Mouse (Mus musculus): ENCODE data around the gene Gga3.

Gene Gga3

DNA sequence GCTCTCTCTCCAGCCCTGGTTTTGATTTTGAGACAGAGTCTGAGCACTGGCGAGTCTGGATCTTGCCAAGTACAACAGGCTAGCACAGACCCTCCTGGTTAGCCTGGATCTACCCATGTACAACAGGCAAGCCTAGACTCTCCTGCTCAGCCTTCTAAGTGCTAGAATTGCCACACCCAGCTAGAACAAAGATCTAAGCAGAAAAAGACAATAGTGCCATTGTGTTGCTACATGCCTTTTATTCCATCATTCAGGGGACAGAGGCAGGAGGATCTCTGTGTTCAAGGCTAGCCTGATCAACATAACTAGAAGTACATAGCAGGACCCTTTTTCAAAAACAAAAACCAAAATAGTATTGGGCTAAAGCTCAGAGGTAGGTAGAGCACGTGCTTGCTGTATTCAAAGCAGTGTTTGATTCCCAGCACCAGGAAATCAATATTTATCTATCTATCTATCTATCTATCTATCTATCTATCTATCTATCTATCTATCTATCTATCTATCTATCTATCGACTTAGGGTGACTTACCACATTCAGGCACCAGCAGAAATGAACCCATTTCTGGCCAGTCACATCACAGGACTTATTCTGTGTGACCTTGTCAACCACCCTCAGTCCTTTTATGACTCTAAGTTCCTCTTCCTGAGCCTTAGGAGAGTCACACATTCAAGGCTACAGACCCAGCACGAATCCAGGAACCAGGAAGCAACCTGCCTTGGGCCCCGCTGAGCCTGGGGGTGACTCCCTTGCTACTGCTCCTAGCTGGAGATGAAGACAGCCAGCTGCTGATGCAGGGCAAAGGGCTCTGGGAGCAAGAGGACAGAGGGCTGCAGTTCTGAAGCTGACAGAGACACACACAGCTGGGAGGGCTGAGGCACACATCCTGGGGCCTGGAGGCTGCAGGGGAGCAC lies 34.9 kb upstream of the Gga3 start:
- CTCF ChIA-PET, result interaction anchor here (0.5 to 9.0 kb wide), 13 partner anchors 7 to 384 kb away, joined by 3 to 93 read pairs (median 3); partner anchors contain the start of genes Mif4gd (in 3 of the 4) and Slc25a19 (in 2 of the 4)
- POLR2A ChIA-PET, result interaction anchor here (0.5 to 9.4 kb wide), 46 partner anchors 8 to 470 kb away, joined by 3 to 95 read pairs (median 3); partner anchors contain the start of genes Slc25a19 (in 4 of the 4), Grb2 (in 2 of the 4), Mif4gd (in 2 of the 4) and Caskin2 (in 1 of the 4)

DNA sequence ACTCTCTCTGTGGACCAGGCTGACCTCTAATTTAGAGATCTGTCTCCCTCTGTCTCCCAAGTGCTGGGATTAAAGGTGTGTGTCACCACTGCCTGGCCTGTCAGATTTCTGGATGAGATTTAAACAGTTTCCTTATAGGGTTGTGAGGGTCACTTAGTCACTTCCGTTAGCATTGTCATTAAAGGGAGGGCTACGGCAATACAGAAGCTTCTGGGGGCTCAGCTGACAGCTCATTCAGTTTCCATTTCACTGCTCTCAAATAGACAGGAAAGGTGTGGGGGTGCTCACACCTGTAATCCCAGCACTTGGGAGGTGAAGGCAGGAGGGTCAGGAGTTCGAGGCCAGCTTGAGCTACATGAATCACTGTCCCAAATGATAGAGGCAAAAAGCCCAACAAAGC lies 33.1 kb upstream of the Gga3 start:
- CTCF ChIA-PET, result interaction anchor here in 3 of 4 experiments (0.6 to 1.6 kb wide), 5 partner anchors 9 to 222 kb away, joined by 3 to 17 read pairs (median 4); partner anchors contain the start of gene Slc25a19 (in 3 of the 3)
- POLR2A ChIA-PET, result interaction anchor here (0.5 to 9.4 kb wide), 11 partner anchors 8 to 339 kb away, joined by 3 to 90 read pairs (median 5); partner anchors contain the start of genes Slc25a19 (in 3 of the 4), Grb2 (in 1 of the 4) and Mif4gd (in 1 of the 4)

DNA sequence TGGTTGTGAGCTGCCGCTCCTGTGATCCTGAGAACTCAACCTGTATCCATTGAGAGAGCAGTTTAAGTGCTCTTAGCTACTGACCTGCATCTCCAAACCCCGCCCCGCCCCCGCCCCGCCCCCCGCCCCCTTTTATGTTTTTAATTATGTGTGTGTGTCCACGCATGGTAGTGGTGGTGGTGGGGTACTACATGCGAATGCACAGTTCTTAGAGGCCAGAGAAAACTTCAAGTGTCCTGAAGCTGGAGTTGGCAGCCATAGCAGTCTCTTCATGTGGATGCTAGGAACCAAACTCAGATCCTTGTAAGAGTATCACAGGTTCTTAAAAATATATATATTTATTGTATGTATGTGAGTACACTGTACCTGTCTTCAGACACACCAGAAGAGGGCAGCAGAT lies 31.6 kb upstream of the Gga3 start:
- ChIA-PET CTCF (interaction anchor here in 3 of 4 experiments (0.6 to 8.7 kb wide), 10 partner anchors 8 to 902 kb away, joined by 3 to 93 read pairs (median 4); partner anchors contain the start of gene Mif4gd (in 1 of the 3)), POLR2A (interaction anchor here in 3 of 4 experiments (0.9 to 5.3 kb wide), 6 partner anchors 14 to 73 kb away, joined by 3 to 30 read pairs (median 4); partner anchors contain the start of genes Grb2 (in 1 of the 3) and Mif4gd (in 1 of the 3))

DNA sequence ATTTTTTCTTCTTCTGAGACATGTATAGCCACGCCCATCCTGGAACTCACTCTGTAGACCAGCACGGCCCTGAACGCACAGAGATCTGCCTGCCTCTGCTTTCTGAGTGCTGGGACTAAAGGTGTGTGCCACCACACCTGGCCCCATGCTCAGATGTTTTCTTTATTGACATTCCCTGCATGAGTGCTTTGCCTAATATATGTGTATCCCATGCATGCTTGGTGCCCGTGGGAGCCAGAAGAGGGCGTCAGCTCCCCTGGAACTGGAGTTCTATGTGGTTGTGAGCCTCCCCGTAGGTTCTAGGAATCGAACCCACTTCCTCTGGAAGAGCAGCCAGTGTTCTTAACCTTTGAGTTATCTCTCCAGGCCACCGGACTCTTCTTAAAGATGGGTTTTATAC lies 31.2 kb upstream of the Gga3 start:
- POLR2A ChIA-PET, result interaction anchor here in 3 of 4 experiments (0.9 to 8.6 kb wide), 10 partner anchors 7 to 121 kb away, joined by 3 to 95 read pairs (median 4); partner anchors contain the start of genes Grb2 (in 1 of the 3), Jpt1 (in 1 of the 3) and Mif4gd (in 1 of the 3)
- CTCF ChIA-PET, result interaction anchor here in 3 of 4 experiments (0.6 to 8.7 kb wide), 8 partner anchors 8 to 297 kb away, joined by 3 to 93 read pairs (median 5); partner anchors contain the start of genes Grb2 (in 1 of the 3) and Mif4gd (in 1 of the 3)

DNA sequence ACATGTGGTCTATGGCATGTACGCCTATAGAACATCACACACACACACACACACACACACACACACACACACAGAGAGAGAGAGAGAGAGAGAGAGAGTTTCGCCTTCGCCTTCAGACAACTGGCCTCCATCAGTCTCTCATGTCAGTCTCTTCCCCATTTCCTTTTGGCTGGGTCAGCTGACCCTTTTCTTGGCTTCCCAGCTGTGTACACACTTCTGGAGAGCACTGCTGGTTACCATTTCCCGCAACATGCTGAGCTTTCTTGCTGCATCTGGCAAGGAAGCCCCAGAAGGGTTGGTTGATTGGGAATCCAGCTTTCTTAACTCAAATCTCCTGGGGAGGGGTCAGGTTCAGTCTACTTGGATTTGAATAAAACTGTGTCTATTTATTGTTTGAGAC lies 30.3 kb upstream of the Gga3 start:
- ChIA-PET CTCF (interaction anchor here in 2 of 4 experiments (0.7 to 8.7 kb wide), 4 partner anchors 9 to 471 kb away, joined by 3 to 93 read pairs (median 5); partner anchors contain the start of genes Grb2 (in 1 of the 2) and Slc9a3r1 (in 1 of the 2)), POLR2A (interaction anchor here in 2 of 4 experiments (0.7 to 14.9 kb wide), 11 partner anchors 7 to 571 kb away, joined by 3 to 307 read pairs (median 5); partner anchors contain the start of genes Mif4gd (in 2 of the 2), Grb2 (in 1 of the 2) and Jpt1 (in 1 of the 2))

DNA sequence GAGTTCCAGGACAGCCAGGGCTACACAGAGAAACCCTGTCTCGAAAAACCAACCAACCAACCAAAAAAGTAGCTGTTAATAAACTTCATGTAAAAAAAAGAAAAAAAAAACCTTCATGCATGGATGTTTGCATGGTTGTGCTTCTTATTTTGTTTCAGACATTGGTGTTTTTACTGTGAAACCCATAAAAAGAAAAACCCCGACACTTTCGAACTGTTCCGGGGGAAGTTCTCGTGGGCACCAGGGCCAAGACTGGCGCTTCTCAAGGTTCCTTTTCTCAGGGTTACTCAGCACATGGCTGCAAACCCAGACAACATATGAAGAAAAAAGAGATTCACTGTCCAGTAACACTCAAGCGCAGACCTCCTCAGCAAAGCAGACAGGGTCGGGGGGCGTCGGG lies 29.0 kb upstream of the Gga3 start:
- CTCF ChIA-PET, result interaction anchor here (0.6 to 8.7 kb wide), 18 partner anchors 10 to 1696 kb away, joined by 3 to 93 read pairs (median 15); partner anchors contain the start of genes Mif4gd (in 2 of the 4), Caskin2 (in 1 of the 4), Grb2 (in 1 of the 4) and Tsen54 (in 1 of the 4)

DNA sequence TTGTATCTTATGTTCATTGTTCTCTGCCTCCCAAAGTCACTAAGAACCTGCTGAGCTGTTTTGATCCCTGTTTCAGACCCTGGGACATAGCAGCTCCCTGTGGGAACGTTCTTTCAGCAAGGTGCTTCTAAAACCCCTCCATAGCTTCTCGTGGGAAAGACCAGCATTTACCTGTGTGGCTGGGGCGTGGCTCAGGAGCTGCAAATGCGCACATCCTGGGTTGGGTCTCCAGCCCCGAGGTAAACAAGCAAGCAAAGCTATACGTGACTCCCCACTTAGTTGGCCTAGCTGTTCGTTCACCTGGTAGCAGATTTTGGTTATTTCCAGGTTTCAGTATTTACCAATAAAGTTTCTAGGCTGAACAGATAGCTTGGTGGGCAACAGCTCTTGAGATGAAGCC lies 28.4 kb upstream of the Gga3 start:
- POLR2A ChIA-PET, result interaction anchor here (0.5 to 14.9 kb wide), 53 partner anchors 9 to 1688 kb away, joined by 3 to 307 read pairs (median 5); partner anchors contain the start of genes Grb2 (in 4 of the 4), Mif4gd (in 3 of the 4), Jpt1 (in 2 of the 4) and Caskin2 (in 1 of the 4)
- CTCF ChIA-PET, result interaction anchor here (0.6 to 8.7 kb wide), 64 partner anchors 9 to 1697 kb away, joined by 3 to 93 read pairs (median 6); partner anchors contain the start of genes Caskin2 (in 3 of the 4), Grb2 (in 3 of the 4), Mif4gd (in 3 of the 4) and Tsen54 (in 2 of the 4)

More for the DNA sequence above, 29.0 kb upstream of the Gga3 start:
- POLR2A ChIA-PET, result interaction anchor here (0.6 to 14.9 kb wide), 21 partner anchors 9 to 470 kb away, joined by 3 to 307 read pairs (median 12); partner anchors contain the start of genes Grb2 (in 2 of the 4), Mif4gd (in 2 of the 4), Jpt1 (in 1 of the 4) and Slc9a3r1 (in 1 of the 4)

DNA sequence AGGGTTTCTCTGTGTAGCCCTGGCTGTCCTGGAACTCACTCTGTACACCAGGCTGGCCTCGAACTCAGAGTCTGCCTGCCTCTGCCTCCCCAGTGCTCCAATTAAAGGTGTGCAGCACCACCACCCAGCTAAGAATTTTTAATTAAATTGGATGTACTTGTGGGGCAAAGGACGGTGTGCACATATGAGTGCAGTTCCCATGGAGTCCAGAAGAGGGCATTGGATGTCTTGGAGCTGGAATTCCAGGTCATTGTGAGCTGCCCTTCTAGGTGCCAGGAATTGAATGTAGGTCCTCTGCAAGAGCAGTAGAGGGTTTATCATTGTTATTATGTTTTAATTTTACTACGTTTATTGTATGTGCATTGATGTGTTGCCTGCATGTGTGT lies 27.6 kb upstream of the Gga3 start:
- ChIA-PET CTCF (interaction anchor here (0.6 to 8.7 kb wide), 90 partner anchors 8 to 1419 kb away, joined by 3 to 93 read pairs (median 5); partner anchors contain the start of genes Caskin2 (in 3 of the 4), Grb2 (in 3 of the 4), Mif4gd (in 3 of the 4) and Tsen54 (in 2 of the 4)), POLR2A (interaction anchor here (0.5 to 14.9 kb wide), 68 partner anchors 10 to 1093 kb away, joined by 3 to 307 read pairs (median 4); partner anchors contain the start of genes Grb2 (in 3 of the 4), Mif4gd (in 3 of the 4), Jpt1 (in 2 of the 4) and Caskin2 (in 1 of the 4))

DNA sequence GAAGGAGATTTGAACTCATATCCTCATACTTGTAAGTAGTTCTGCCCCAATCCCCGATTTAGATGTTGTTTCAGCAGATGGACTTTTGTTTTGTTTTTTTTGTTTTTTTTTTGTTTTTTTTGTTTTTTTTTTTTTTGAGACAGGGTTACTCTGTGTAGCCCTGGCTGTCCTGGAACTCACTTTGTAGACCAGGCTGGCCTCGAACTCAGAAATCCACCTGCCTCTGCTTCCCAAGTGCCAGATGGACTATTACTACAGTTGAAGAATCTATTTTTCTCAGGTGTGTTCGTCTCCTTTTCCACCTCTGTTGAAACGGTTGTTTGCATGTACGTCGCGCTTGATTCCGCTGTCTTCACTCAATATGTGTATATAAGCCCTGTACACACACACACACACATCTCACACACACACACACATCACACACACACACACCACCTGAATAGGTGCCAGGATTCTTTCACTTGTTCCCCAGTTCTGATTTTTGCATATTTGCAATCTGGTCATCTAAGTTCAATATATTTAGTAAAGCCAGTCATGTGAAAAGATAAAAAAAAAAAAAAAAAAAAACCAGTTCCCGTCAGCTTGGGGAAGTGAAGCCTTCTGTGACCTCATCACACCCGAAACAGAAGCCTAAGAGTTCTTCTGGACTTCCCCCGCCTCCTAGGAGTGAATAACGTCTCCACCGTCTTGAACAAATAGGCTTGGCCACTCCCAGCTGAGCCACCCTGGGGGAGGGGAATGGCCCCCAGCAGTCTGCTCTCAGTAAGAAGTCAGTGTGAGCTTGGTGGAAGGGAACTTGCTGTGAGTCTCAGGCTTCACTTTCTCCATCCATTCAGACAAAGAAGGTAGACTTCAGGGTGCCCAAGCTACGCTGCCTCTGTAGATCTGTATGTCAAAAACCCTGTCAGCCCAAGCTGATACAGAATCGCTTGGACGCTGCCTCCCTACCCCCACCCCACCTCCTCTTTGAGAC lies 27.0 kb upstream of the Gga3 start:
- POLR2A ChIA-PET, result interaction anchor here (0.6 to 14.9 kb wide), 65 partner anchors 8 to 1093 kb away, joined by 3 to 307 read pairs (median 5); partner anchors contain the start of genes Grb2 (in 3 of the 4), Mif4gd (in 3 of the 4), Jpt1 (in 2 of the 4) and Caskin2 (in 1 of the 4)
- CTCF ChIA-PET, result interaction anchor here (0.5 to 8.7 kb wide), 85 partner anchors 8 to 1420 kb away, joined by 3 to 93 read pairs (median 5); partner anchors contain the start of genes Caskin2 (in 3 of the 4), Grb2 (in 3 of the 4), Mif4gd (in 3 of the 4) and Tsen54 (in 2 of the 4)

DNA sequence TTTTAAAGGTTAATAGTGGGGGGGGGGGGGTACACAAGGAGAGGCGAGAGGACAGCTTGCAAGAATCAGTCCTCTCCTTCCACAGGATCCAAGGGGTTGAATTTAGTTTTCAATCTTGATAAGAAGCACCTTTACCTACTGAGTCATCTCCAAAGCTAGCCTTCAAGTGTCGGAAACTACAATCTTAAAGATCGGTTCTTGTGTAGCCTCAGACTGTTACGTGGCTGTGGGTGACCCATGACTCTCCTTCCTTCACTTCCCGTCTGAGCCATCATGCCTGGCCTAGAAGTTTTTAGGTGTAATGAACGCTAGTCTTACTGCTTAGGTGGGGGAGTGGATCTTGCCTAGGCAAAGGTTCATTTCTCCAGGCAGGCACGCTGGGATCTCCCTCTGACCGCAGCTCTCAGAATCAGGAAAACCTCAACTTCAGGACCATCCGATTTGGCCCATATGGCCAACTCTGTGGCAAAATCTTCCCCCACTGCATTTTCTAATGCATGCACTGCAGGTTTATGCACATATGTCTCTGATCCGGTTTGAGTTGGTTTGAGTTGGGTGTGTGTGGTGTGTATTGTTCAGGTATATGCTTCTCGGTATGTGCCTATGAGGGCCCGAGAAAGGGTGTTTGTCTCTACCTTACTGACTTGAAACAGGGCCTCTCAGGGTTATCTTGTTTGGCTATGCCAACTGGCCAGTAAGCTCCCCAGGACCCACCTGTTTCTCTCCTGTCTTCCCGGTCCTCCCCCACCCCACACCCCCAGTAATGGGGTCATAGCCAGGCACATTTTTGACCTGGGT lies 26.1 kb upstream of the Gga3 start:
- ChIA-PET CTCF (interaction anchor here in 3 of 4 experiments (0.5 to 8.7 kb wide), 13 partner anchors 10 to 513 kb away, joined by 3 to 93 read pairs (median 6); partner anchors contain the start of genes Grb2 (in 1 of the 3) and Mif4gd (in 1 of the 3)), POLR2A (interaction anchor here (0.6 to 14.9 kb wide), 18 partner anchors 9 to 395 kb away, joined by 3 to 307 read pairs (median 4); partner anchors contain the start of gene Mif4gd (in 3 of the 4))

DNA sequence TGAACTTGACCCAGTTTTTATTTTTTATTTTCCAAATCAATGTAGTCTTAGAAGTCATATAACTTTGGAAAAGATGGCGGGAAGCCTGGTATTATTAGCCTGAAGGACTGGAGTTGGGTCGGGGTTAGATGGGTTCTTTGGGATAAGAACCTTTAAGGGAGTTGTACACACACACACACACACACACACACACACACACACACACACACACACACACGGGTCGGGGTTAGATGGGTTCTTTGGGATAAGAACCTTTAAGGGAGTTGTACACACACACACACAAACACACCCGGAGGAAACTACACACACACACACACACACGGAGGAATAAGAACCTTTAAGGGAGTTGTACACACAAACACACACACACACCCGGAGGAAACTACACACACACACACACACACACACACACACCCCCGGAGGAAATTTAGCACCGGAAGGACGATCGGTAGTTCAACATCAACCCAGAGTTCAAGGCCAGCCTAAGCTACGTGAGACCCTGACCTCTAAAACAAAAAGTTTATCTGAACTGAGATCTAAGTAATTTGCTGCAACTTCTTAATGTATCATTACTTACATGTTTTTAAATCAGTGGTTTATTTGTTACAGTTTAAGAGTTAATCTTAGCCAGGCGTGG lies 24.7 kb upstream of the Gga3 start:
- ChIA-PET CTCF (interaction anchor here (0.5 to 8.7 kb wide), 23 partner anchors 9 to 396 kb away, joined by 3 to 93 read pairs (median 4); partner anchors contain the start of genes Mif4gd (in 3 of the 4), Caskin2 (in 1 of the 4), Gga3 (in 1 of the 4) and Grb2 (in 1 of the 4)), POLR2A (interaction anchor here (0.5 to 14.9 kb wide), 62 partner anchors 8 to 760 kb away, joined by 3 to 307 read pairs (median 4); partner anchors contain the start of genes Jpt1 (in 3 of the 4), Mif4gd (in 3 of the 4), Grb2 (in 2 of the 4) and Sumo2 (in 2 of the 4))

DNA sequence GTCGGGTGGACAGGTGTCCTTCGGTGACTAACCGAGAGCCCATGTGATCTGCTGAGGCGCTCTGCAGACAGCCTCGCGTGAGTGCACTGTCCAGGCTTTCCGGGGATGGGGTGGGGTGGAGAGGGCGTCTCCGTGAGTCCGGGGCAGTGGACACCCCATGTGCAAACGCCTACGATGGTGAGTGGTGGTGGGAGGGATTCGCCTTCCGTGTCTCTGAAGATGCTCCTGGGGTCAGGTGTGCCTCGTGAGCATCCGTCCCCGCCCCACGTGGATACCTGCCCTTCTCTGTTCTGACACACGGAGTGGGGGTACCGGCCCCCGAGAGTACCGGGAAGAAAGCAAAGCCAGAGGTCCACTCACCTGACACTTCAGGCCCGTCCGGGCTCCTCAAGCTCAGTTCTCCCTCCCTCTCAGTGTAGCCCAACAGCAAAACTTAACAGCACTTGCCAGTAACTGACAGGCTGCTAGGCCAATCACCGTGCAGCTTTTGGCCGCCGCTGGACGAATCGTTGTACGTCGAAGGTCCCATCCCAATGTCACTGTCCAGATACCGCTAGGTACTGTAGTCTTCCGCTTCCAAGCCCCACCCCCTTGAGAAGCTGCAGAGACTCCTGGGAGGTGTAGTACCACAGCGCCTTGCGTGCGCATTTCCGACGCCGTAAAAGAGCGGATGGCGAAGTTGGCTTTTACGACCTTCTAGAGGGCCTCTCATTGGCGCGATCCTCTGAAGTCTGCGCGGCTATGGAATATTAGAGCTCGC lies 24.0 kb upstream of the Gga3 start, which contains the start of gene Slc25a19:
Slc25a19 (minus strand) TSS at position 591 of the 760 bp plus-strand sequence.
- ChIA-PET CTCF (interaction anchor here (0.5 to 8.7 kb wide), 24 partner anchors 9 to 724 kb away, joined by 3 to 93 read pairs (median 4); partner anchors contain the start of genes Mif4gd (in 3 of the 4), Caskin2 (in 1 of the 4), Gga3 (in 1 of the 4) and Grb2 (in 1 of the 4)), POLR2A (interaction anchor here (0.5 to 14.9 kb wide), 62 partner anchors 7 to 397 kb away, joined by 3 to 307 read pairs (median 4); partner anchors contain the start of genes Jpt1 (in 3 of the 4), Mif4gd (in 3 of the 4), Caskin2 (in 2 of the 4) and Grb2 (in 2 of the 4))

Data from embryonic stem cell, embryonic (primary cell).